Mouse (Mus musculus) ovary, postnatal 14 days (tissue): ENCODE data around the gene Reg1.
"Not testable (repeated sequence)": the region's sequence is repeated elsewhere in the genome, so short reads cannot be mapped to it uniquely, and the experiment has no call there.

Experiments used
- DNase-seq: peaks from one replicate; pipeline ENCODE4 v3.0.0; 2022; ENCODE audit warnings: low spot score

The Reg1 gene

GRCm38 (mm10) chr6:78422411-78422810, at the start of gene Reg1:
Gene Reg1 (plus strand): TSS chr6:78422711.
- not testable (repeated sequence) for DNase-seq

DNA sequence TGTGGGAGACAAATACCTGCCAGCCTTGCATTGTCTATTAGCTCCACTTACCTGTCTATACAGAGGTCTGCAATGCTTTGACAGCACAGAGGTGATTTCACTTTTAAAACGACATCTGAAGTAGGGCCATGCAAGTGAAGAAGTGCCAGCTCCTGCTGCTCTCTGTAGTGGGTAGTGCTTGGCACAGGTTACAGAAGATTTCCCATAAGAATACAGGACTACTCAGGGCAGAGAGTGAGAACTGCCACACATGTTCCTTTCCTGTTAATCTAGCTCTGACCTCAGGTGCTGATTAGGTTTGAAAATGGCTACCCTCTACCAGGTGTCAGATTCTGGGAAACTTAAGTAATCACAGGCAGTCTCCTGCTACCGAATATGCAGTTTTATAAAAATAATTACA, 43.7 kb upstream of the Reg1 start, which contains the start of gene Reg3d:
Gene Reg3d, minus strand, starts transcription at position 101 of the 400 bp plus-strand sequence.
- DNase-seq = no peak

GRCm38 (mm10) chr6:78380409-78380808, 42.1 kb upstream of the Reg1 start, which contains the start of gene Reg3a:
Gene Reg3a (plus strand): TSS chr6:78380709.
- no peak for DNase-seq

- DNase-seq = no peak
Observed at GRCm38 (mm10) chr6:78385609-78386008, 36.9 kb upstream of the Reg1 start.

- not testable (repeated sequence) for DNase-seq
Observed at GRCm38 (mm10) chr6:78395323-78395722, 27.2 kb upstream of the Reg1 start, which contains the start of gene Reg2. Gene Reg2 (plus strand): TSS chr6:78395623.

DNA sequence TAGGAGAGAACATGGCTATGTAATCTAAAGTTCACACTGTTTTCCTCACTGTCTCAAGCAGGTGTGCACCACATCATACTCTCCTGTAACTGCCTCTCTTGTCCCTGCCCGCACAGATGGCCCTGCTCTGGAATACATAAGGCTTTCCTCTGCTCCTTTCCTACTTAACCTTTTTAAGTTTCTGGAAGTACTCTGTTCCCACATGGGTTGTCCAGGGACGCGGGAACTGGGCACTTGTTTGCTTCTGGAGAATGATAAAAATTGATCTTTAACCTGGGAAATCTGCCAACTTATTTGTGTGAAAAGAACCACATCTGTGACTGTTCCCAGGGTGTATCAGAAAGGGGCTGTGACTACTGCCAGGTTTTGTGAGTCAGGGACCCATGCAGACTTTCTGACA, 3.0 kb downstream of the Reg1 start:
- DNase-seq = no peak

DNA sequence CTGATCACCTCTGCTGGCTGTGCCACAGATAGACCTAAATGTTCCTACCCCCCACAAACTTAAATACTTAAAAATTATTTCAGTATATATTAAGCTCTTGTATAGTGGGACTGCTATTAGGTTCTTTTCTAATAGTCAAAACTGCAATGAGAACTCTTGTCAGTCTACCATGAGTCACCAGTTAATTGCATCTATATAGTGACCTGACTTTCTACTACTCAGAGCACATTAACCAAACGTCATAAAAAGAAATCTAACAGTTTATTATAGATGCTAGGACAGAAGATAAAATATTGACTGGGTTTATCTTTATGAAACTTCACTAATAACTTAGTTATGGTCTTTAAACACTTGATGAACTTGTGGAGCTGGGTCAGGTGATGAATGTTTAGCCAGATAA, 24.7 kb downstream of the Reg1 start:
- DNase-seq = no peak

- no peak for DNase-seq
Observed at GRCm38 (mm10) chr6:78448409-78448808, 25.9 kb downstream of the Reg1 start.

GRCm38 (mm10) chr6:78452804-78453203, 30.3 kb downstream of the Reg1 start:
- DNase-seq = no peak

- no peak for DNase-seq
Observed at GRCm38 (mm10) chr6:78460191-78460825, 37.8 kb downstream of the Reg1 start.

GRCm38 (mm10) chr6:78462360-78462759, 39.8 kb downstream of the Reg1 start:
- no peak for DNase-seq

- DNase-seq = no peak
Observed at GRCm38 (mm10) chr6:78463266-78463665, 40.8 kb downstream of the Reg1 start.

DNA sequence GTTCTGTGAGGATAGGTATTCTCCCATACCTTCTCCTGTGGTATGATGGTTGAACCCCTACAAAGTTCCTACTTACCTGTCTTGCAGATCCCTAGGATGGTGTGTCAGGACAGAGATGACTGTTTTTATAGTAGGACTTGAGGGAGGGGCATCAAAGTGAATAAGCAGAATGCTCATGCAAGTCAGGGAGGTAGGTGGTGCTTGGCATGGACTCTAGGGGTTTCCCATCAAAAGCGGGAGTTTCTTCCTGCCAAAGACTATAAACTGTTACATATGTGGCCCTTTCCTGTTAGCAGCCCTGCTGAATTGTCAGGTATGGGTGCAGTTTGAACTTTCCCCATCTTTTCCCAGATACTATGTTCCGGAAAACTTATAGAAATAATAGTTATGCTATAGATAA, 46.3 kb downstream of the Reg1 start, which contains the start of gene Reg3g:
Gene Reg3g, minus strand, starts transcription at position 101 of the 400 bp plus-strand sequence.
- DNase-seq = no peak

- DNase-seq = no peak
Observed at GRCm38 (mm10) chr6:78469287-78469686, 46.8 kb downstream of the Reg1 start.
